Mouse (Mus musculus) spleen, adult 18-20 months (tissue): ENCODE results near the gene Gm21188.
"Not testable (repeated sequence)": the region's sequence is repeated elsewhere in the genome, so short reads cannot be mapped to it uniquely, and the experiment has no call there.

Experiments used
- DNase-seq, 2 experiments: peaks; one replicate each; pipeline ENCODE4 v3.0.0; 2022; ENCODE audit warnings: mixed read lengths in 2 of 2

Gm21188 gene

DNA sequence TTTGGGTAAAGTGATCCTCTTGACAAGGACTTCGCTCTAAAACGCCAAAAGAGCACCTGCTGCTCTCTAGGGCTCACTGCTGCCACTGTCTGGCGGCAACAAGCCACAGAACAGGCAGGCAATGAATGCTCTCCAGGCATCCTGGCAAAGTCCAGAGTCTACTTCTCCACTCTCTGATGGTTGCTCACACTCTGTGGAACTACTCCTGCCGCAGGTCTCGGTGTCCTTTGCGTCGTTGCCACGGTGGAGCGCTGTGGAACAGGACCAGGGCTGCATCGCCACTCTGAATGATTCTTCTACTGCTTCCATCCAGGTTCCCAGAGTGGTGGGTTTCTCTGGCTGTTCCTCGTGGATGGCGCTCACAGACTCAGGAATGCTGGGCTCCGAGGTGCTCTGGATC is 25.6 kb downstream of the Gm21188 start:
- not testable (repeated sequence) for DNase-seq

DNA sequence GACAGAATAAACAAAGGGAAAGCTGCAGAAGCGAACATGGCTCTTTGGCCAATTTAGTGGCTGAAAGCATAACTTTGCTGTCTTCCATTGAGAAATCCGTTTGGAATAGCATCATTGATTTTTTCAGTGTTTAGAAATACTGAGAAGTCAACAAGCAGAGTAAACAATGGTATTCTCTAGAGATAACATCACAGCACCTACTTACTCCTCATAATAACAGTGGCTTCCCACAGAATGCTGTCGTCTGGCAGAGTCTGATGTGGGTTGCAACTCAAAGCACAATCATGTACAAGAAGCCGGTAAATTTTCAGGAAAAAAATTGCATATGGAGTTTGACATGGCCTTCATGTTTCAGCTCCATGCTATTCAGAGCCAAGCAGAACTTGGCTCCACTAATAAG is 26.4 kb downstream of the Gm21188 start:
- DNase-seq = not testable (repeated sequence)

DNA sequence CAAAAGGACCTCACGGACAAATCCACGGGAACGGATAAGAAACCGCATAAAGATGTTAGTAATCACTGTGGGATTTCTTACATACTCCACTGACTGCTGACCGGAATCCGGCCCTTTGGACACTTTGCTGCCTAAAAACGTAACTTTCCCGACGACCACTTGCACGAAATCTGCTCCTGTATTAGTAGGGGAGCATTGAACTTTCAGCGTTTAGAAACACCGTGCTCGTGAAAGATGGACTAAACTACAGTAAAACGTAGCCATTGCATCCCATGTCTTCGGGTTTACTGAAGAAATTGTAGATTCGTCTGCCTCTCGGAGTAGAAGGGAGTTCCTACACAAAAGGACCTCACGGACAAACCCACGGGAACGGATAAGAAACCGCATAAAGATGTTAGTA is 27.0 kb downstream of the Gm21188 start:
- DNase-seq = not testable (repeated sequence)

DNA sequence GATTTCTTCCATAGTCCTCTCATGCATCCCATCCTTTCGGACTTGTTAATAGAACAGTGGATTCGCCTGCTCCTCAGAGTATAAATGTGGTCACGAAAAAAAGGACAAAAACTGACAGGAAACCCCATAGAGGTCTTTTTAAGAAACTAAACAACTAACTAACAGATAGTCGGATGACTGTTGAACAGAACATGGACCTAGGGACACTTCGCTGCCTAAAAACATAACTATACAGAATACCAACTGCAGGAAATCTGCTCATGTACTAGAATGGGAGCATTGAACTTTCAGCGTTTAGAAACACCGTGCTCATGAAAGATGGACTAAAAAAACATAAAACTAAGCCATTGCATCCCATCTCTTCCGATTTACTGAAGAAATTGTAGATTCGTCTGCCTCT is 27.4 kb downstream of the Gm21188 start:
- not testable (repeated sequence) for DNase-seq

DNA sequence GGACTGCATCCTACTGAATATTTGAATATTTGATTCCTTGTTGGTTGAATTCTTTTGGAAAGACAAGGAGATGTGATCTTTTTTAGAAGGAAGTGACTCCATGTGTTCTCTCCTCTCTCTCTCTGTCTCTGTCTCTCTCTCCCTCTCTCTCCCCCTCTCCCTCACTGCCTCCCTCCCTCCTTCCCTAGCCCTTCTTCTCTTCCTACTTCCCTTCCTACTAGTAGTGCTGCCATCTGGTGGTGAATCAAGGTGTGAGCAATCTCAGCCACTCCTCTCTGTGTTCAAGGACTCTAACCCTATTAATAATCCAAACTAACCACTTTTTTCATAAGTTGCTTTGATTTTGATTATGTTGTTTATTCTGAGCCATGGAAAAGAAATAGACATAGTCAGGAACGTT is 30.5 kb downstream of the Gm21188 start:
- DNase-seq = not testable (repeated sequence)

DNA sequence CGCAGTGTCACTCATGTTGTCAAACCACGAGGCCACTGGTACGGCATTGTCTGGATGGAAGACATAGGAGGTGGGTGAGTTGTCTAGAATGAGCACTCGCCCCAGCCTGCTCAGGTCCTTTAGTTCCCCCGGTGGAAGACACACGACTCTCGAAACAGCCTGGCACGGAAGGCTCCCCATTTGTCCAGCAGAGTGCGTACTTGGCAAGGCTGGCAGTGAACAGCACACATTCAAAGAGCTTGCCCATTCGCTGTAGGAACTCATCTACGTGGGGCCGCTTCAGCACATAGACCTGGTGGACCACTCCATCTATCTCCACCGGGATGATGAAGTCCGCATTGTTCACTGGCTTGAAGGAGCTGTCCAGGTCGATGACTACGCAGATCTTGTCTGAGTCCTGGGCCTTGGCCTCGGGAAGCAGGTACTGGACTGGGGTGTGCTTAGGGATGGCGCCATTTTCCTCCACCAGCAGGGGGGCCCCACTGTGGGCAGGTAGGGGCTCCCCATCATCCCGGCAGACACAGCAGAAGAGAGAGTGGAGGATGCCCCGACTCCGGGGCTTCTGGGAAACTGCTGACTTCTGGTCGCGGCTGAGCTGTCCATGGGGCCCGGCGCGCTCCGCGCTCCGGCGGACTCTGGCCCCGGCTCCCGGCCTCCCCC is 36.5 kb downstream of the Gm21188 start:
- DNase-seq = not testable (repeated sequence)

DNA sequence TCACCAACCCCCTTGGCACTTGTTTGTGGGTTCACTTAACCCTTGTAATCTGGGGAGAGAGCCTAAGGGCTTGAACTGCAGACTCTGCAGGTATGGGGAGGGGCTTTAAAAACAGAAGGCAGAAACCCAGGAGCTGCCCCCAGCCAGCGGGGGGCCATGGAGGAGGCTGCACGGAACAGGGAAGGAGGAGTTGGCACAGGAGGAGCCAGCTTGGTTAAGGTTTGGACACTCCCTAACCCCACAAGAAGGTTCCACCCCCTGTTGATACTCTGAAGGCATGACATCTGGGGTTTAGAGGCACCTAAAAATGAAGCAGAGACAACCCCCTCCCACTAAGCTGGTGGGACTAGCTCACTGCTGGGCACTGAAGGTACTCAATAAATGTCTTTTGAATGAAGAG is 38.0 kb downstream of the Gm21188 start:
- DNase-seq = not testable (repeated sequence)

DNA sequence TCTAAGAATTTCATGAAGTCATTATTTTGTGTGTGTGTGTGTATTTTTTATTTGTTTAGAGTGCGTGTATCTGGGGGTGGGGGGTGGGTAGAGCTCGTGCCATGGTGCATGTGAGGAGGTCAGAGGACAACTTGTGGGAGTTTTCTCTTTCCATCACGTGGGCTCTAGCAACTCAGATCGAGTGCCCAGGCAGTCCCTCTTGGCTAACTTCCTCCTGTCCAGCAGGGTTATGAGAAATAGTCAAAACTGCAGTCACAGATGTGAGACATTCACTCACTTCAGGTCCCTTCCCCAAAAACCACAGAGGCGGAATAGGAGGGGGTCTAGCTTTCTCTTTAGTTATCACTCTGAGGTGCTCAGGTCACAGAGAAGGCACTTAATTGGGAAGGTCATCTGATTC is 38.5 kb downstream of the Gm21188 start:
- not testable (repeated sequence) for DNase-seq

DNA sequence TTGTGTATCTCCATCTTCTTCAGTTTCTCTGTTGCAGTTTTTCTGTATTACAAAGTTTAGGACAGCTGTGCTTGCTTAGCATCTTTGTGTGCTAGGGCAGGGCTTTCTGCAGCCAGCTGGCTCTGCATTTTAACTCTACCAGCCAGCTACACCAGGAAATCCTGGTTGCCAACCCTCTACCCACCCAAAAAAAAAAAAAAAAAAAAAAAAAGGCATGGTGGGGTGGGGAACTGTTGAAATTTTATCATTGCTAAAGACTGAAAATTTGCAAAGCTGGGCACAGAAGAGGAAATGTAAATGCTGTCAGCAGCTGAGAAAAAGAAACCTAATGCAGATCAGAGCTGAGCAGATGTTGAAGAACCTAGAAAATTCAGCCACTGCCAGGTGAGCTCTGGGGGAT is 41.9 kb downstream of the Gm21188 start:
- not testable (repeated sequence) for DNase-seq

DNA sequence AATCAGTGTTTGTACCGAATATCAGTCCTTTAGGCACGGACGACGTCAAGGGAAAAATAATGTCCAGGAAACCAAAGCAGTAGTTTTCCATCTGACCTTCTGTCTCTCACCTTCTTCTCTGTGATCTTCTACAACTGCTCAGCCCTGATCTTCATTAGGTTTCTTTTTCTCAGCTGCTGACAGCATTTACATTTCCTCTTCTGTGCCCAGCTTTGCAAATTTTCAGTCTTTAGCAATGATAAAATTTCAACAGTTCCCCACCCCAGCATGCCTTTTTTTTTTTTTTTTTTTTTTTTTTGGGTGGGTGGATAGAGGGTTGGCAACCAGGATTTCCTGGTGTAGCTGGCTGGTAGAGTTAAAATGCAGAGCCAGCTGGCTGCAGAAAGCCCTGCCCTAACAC is 52.8 kb downstream of the Gm21188 start:
- DNase-seq = not testable (repeated sequence)

DNA sequence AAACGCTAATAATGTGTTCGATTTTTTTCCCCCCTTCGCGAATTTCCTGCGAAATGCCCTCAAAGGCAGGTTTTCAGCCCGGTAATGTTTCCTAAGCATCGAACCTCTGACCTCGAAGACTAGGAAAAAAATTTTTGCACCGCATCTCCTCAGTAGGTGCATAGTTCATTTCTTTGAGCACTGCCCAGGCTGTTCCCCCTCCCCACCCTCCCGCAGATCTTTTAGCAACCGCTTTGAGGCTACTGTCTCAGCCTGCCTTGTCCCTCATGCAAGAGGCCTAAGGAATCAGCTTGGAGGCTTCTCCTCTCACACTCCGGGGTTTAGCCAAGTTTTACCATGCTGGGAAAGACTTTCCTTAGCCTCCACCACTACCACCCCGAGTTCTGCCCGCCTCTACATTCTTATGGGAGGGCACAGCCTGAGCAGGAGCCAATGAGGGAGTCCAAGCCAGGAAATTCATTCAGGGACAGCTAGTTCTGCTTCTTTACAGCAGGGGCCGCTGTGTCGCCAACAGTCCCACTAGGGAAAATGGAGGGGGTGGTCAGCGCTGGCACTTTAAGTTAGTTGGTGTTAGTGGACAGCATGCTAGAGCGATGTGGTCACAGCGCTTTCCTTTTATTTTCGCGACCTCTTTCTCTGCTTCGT is 53.4 kb downstream of the Gm21188 start:
- not testable (repeated sequence) for DNase-seq

DNA sequence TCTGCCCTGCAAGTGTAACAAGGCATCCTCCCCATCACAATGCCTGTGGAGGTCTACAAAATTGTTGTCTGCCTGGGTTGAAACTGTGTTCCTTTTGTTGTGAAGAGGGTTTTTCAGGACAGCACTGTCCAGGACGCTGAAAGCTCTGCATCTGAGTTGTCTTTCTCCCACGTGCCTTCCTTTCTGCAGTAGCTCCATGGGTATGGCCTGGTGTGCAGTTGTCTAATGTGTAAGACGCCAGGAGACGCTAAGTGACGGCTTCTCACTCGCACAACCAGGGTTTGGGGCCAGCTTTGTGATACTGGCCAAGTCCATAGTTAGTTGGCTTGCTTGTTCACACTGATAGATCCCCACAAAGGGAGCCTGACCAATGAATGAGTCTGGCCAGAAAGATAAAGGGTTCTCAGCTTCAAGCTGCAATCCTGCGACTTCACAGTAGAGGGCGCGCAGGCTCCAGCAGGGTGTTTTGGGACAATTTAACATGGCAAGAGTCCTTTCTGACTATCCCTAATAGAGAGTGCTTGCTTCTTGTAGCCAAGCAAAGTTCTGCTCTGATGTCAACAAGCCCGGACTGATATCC is 60.0 kb downstream of the Gm21188 start:
- DNase-seq = not testable (repeated sequence)

DNA sequence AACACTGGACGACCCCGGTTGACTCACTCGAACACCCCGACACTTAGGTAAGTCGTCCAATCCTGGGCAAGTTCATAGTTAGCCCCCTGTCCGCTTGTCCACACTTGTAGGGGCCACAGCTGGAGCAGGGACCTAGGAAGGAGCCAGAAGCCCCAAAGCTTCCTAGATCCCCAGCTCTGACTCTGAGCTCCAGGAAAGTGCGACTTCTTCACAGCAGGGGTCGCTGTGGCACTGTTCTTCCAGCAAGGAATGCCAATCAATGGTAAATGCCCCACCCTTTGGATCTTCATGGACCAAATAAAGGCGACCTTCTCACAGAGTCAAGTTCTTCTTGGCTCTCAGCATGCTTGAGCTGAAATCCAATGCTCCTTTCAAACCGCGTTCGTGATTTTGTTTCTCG is 60.7 kb downstream of the Gm21188 start:
- not testable (repeated sequence) for DNase-seq
